Mouse (Mus musculus) adrenal gland, adult 8-10 months (tissue): ENCODE results near the gene Olfr1417. TPM values are rescaled to one million over a fixed set of nuclear protein-coding genes. Genes with fewer than 3 reads are reported as not detected.
"Not testable (repeated sequence)": the region's sequence is repeated elsewhere in the genome, so short reads cannot be mapped to it uniquely, and the experiment has no call there.

Experiments
- DNase-seq: peaks from one replicate; pipeline ENCODE4 v3.0.0; 2022
- total RNA-seq, 4 experiments: library from RNA; stranded (reverse); gene quantifications; 2 replicates each; pipeline ENCODE4 v1.2.4; 2022

Olfr1417 gene
- not detected for total RNA-seq

- no peak for DNase-seq
These were observed at the start of gene Olfr1417 for GRCm38 (mm10) chr19:11839119-11839518. Olfr1417 (minus strand) TSS chr19:11839219.

GRCm38 (mm10) chr19:11886265-11886664 is 47.2 kb upstream of the Olfr1417 start, which contains the start of gene Olfr1420:
Olfr1420 (plus strand) TSS chr19:11886565.
- DNase-seq: no peak

- not testable (repeated sequence) for DNase-seq
These were observed 39.4 kb upstream of the Olfr1417 start for GRCm38 (mm10) chr19:11878404-11878803.

- DNase-seq: no peak
These were observed 36.0 kb upstream of the Olfr1417 start, which contains the start of gene Olfr1419 for GRCm38 (mm10) chr19:11875006-11875405. Olfr1419 (minus strand) TSS chr19:11875106.

GRCm38 (mm10) chr19:11867837-11868236 is 28.8 kb upstream of the Olfr1417 start:
- no peak for DNase-seq

GRCm38 (mm10) chr19:11860966-11861365 is 21.9 kb upstream of the Olfr1417 start, which contains the start of gene Olfr1418:
Olfr1418 (minus strand) TSS chr19:11861066.
- no peak for DNase-seq

- peak; percentile 42 for DNase-seq
These were observed 17.5 kb upstream of the Olfr1417 start for GRCm38 (mm10) chr19:11856506-11856905.

GRCm38 (mm10) chr19:11854821-11855220 is 15.8 kb upstream of the Olfr1417 start:
- no peak for DNase-seq

- DNase-seq: no peak
These were observed 13.6 kb upstream of the Olfr1417 start for GRCm38 (mm10) chr19:11852652-11853051.

- DNase-seq: no peak
These were observed 7.3 kb upstream of the Olfr1417 start for GRCm38 (mm10) chr19:11846333-11846732.

GRCm38 (mm10) chr19:11823346-11824065 is 15.5 kb downstream of the Olfr1417 start:
- no peak for DNase-seq

- no peak for DNase-seq
These were observed 18.8 kb downstream of the Olfr1417 start for GRCm38 (mm10) chr19:11820211-11820610.

GRCm38 (mm10) chr19:11819800-11820199 is 19.2 kb downstream of the Olfr1417 start:
- DNase-seq: peak; percentile 64

GRCm38 (mm10) chr19:11819143-11819700 is 19.8 kb downstream of the Olfr1417 start, which contains the start of gene Stx3:
Stx3 (minus strand) TSS chr19:11819403.
- DNase-seq: no peak

GRCm38 (mm10) chr19:11818199-11819142 is 20.5 kb downstream of the Olfr1417 start:
- peak; percentile 50 for DNase-seq

- DNase-seq: no peak
These were observed 21.4 kb downstream of the Olfr1417 start for GRCm38 (mm10) chr19:11817586-11817985.

GRCm38 (mm10) chr19:11816706-11817105 is 22.3 kb downstream of the Olfr1417 start:
- no peak for DNase-seq

GRCm38 (mm10) chr19:11814742-11815333 is 24.2 kb downstream of the Olfr1417 start:
- no peak for DNase-seq

- no peak for DNase-seq
These were observed 25.4 kb downstream of the Olfr1417 start for GRCm38 (mm10) chr19:11813649-11814048.

- no peak for DNase-seq
These were observed 25.9 kb downstream of the Olfr1417 start for GRCm38 (mm10) chr19:11813136-11813535.

- DNase-seq: no peak
These were observed 27.2 kb downstream of the Olfr1417 start for GRCm38 (mm10) chr19:11811688-11812365.

GRCm38 (mm10) chr19:11810856-11811255 is 28.2 kb downstream of the Olfr1417 start:
- DNase-seq: no peak
